Mouse (Mus musculus): ENCODE measurements around the gene Slc5a5. TPM values are rescaled to one million over a fixed set of nuclear protein-coding genes. Genes with fewer than 3 reads are reported as not detected.
A peak's percentile ranks its signal among the peaks of the same experiment; 100 is the strongest.
"Not testable (repeated sequence)": the region's sequence is repeated elsewhere in the genome, so short reads cannot be mapped to it uniquely, and the experiment has no call there.

The Slc5a5 gene
- polyA plus RNA-seq, 1 experiment: 1.4 TPM

DNA sequence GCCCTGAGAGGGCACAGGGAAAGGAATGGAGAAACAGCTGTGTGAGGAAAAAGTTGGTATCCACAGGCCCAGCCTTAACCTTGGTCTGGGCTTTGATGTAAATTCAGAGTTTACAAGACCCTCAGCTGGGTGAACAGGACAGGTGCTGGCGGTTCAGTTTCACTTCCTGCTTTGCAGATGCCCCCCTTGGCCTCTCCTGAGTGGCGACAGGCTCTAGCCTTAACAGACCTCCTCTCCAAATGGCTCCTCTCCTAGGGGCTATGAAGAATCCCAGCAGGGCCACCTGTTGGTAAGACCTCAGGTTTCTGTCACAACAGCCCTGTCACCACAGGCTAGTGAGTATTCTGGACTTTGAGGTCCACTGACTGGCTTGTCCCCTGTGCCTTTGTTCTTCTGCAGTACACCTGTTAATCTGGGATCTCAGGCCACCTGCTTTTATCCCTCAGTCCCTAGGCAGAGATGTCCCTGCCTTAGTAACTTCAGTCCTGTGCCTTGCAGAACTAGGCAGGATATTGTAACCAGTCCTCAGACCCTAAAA, 6.2 kb upstream of the Slc5a5 start:
- no peak overlapping the region for H3K27ac ChIP-seq (ENCODE audit: control insufficient read depth, insufficient read depth, low read length)
- no peak overlapping the region for H3K4me3 ChIP-seq (ENCODE audit: control insufficient read depth, insufficient read depth, low read length)
- 18% methylated on average over 2 of the region's 2 CpGs for WGBS
- peaks cover 14% of the 10 kb centered on the region for H3K36me3 ChIP-seq (ENCODE audit: control insufficient read depth, insufficient read depth, low read length)
- H3K27me3 ChIP-seq (ENCODE audit: control insufficient read depth, insufficient read depth, low read length): no peaks in the 10 kb centered on the region
- peaks cover 15% of the 10 kb centered on the region for H3K4me1 ChIP-seq (replicated peaks; ENCODE audit: control insufficient read depth, insufficient read depth, low read length)
- TF ChIP-seq CTCF (IDR thresholded peaks at IDR 0.05; ENCODE audit: borderline replicate concordance, control insufficient read depth, extremely low read depth, insufficient read depth, low read length, poor library complexity): no peak
- TF ChIP-seq POLR2A (IDR thresholded peaks at IDR 0.05; ENCODE audit: control insufficient read depth, extremely low read depth, insufficient read depth, low read length, poor library complexity): no peak
- no peak for DNase-seq

DNA sequence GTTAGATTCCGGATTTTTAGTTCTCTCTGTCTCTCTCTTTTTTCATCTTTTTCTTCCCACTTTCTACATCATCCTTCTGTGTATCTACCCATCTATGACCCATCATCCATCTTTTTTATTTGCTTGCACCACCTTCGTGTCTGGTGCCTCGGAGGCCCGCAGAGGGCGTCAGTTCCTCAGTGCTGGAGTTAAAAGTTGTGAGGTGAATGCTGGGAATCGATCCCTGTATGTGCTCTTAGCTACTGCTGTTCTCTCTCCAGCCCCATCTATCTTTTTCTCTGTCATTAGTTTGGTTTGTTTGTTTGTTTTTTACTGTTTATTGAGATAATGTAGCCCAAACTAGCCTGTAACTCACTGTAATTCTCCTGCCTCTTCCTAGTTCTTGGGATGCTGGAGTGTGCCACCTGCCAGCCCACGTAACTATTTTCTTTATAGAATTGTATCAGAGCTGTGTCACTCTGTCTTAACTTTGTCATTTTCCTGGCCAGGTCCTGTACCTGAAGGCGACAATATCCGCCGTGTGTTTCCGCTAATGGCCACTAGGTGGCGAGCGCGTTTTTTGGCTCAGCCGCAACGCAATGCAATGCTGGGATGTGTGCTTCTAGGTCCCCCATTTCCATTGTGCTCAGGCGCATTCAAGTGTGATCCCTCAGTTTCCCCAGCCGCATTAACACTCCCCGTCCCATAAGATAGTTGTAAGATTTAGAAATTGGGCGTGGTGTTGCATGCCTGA, 5.3 kb upstream of the Slc5a5 start:
- DNase-seq: peak; percentile 87
- TF ChIP-seq POLR2A (IDR thresholded peaks at IDR 0.05; ENCODE audit: control insufficient read depth, extremely low read depth, insufficient read depth, low read length, poor library complexity) (no peak), CTCF (IDR thresholded peaks at IDR 0.05; ENCODE audit: borderline replicate concordance, control insufficient read depth, extremely low read depth, insufficient read depth, low read length, poor library complexity) (peak; percentile 91)
- peaks cover 15% of the 10 kb centered on the region for H3K4me1 ChIP-seq (replicated peaks; ENCODE audit: control insufficient read depth, insufficient read depth, low read length)
- no peaks in the 10 kb centered on the region for H3K27me3 ChIP-seq (ENCODE audit: control insufficient read depth, insufficient read depth, low read length)
- WGBS: under 1% methylated on average over 20 of the region's 20 CpGs
- H3K36me3 ChIP-seq (ENCODE audit: control insufficient read depth, insufficient read depth, low read length): peaks cover 14% of the 10 kb centered on the region
- peak overlapping the region; percentile 41; the same call in 1 of the 2 replicates for H3K27ac ChIP-seq (ENCODE audit: control insufficient read depth, insufficient read depth, low read length)
- H3K4me3 ChIP-seq (ENCODE audit: control insufficient read depth, insufficient read depth, low read length): peak overlapping the region; percentile 49

DNA sequence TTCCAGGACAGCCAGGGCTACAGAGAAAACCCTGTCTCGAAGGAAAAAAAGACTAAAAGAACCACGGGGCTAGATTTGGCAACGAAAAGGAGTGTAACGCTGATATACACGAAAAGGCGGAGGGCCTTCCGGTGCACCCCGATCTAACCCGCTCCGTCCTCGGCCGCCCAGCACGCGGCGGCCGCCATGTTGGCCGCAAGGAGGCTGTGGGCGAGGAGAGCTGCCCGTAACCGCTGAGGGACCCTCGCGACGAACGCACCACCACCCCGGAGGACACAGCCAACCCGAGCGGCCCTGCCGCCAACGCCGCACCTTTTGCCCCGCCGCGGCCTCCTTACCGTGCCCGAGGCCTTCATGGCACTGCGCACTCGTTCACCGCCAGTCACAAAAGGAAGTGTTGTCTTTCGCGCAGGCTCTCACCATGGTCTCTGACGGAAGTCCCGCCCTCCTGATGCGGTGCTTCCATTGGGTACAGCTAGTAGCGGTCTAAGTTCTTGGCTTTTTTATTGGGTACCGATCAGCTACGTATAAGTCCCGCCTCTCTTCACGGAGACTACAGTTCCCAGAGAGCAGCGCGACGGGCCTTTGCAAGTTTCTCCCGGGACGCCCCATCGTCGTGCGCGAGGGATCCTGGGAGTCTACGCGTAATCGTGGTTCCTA, 4.6 kb upstream of the Slc5a5 start, which contains the start of gene Rpl18a:
TSS of gene Rpl18a (minus strand) at position 392 of the 660 bp plus-strand sequence.
- Histone ChIP-seq H3K36me3 (ENCODE audit: control insufficient read depth, insufficient read depth, low read length) (peaks cover 14% of the 10 kb centered on the region), H3K4me1 (replicated peaks; ENCODE audit: control insufficient read depth, insufficient read depth, low read length) (peaks cover 15% of the 10 kb centered on the region), H3K4me3 (ENCODE audit: control insufficient read depth, insufficient read depth, low read length) (peak within 1 kb of the TSS; percentile 66), H3K27me3 (ENCODE audit: control insufficient read depth, insufficient read depth, low read length) (peaks cover under 1% of the 10 kb centered on the region; the same call in 1 of the 2 replicates), H3K27ac (ENCODE audit: control insufficient read depth, insufficient read depth, low read length) (peak within 1 kb of the TSS; percentile 41; the same call in 1 of the 2 replicates)
- TF ChIP-seq POLR2A (IDR thresholded peaks at IDR 0.05; ENCODE audit: control insufficient read depth, extremely low read depth, insufficient read depth, low read length, poor library complexity) (peak; percentile 89), CTCF (IDR thresholded peaks at IDR 0.05; ENCODE audit: borderline replicate concordance, control insufficient read depth, extremely low read depth, insufficient read depth, low read length, poor library complexity) (0 out of 2 replicates have a peak, but pooled peaks have one; percentile 60)
- WGBS: under 1% methylated on average over 60 of the region's 60 CpGs
- peak; percentile 94 for DNase-seq

GRCm38 (mm10) chr8:70896316-70897020, 3.9 kb upstream of the Slc5a5 start:
- Histone ChIP-seq H3K36me3 (ENCODE audit: control insufficient read depth, insufficient read depth, low read length) (peaks cover 14% of the 10 kb centered on the region), H3K27ac (ENCODE audit: control insufficient read depth, insufficient read depth, low read length) (no peak overlapping the region), H3K4me1 (replicated peaks; ENCODE audit: control insufficient read depth, insufficient read depth, low read length) (peaks cover 15% of the 10 kb centered on the region), H3K27me3 (ENCODE audit: control insufficient read depth, insufficient read depth, low read length) (peaks cover 4% of the 10 kb centered on the region; the same call in 1 of the 2 replicates), H3K4me3 (ENCODE audit: control insufficient read depth, insufficient read depth, low read length) (peak overlapping the region; percentile 66)
- DNase-seq: no peak
- 2% methylated on average over 25 of the region's 25 CpGs for WGBS
- TF ChIP-seq POLR2A (IDR thresholded peaks at IDR 0.05; ENCODE audit: control insufficient read depth, extremely low read depth, insufficient read depth, low read length, poor library complexity): no peak
- no peak for TF ChIP-seq CTCF (IDR thresholded peaks at IDR 0.05; ENCODE audit: borderline replicate concordance, control insufficient read depth, extremely low read depth, insufficient read depth, low read length, poor library complexity)

DNA sequence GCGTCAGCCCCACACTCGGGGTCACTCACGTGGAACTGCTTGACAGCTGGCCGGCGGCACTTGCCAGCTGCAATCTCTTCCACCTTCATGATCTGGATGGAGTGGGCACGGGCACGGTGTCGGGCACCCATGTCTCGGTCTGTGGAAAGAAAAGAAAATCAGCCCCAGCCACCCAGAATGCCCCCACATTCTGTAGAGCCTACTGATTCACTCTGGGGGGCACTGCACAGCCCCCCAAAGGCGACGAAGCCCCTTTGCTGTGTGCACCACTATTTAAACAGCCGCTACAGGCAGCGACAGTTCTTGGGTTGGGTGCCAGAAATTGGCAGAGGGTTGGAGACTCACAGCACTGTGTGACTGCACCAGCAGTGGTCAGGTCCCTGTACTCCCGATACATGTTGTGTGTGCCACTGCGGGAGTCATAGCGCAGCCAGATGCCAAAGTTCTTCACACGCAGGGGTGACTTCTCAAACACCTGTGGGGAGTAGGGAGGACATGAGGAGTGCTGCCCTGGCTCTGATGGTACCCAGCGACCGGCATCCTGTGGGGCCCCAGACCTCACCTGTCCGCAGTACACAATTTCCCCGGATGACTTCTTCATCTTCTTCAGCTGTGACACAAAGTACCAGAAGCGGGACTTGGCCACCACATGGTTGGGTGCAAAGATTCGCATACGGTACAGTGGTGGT, 3.2 kb upstream of the Slc5a5 start:
- not testable (repeated sequence) for H3K27ac ChIP-seq (ENCODE audit: control insufficient read depth, insufficient read depth, low read length); H3K27me3 ChIP-seq (ENCODE audit: control insufficient read depth, insufficient read depth, low read length); DNase-seq
- WGBS: 87% methylated on average over 24 of the region's 24 CpGs
- H3K4me3 ChIP-seq (ENCODE audit: control insufficient read depth, insufficient read depth, low read length): peak overlapping the region; percentile 66; the same call in 1 of the 2 replicates
- peaks cover 14% of the 10 kb centered on the region for H3K36me3 ChIP-seq (ENCODE audit: control insufficient read depth, insufficient read depth, low read length)
- H3K4me1 ChIP-seq (replicated peaks; ENCODE audit: control insufficient read depth, insufficient read depth, low read length): peaks cover 15% of the 10 kb centered on the region

Data from thymus, adult 2 months (tissue).